Mouse (Mus musculus) cerebellum, adult 2 months (tissue): ENCODE data around the gene Syne3.

ENCODE experiments used
- CTCF ChIP-seq: fragments of 200-500 bp; IDR thresholded peaks from 2 replicates; pipeline ENCODE4 v1.5.1; 2011; ENCODE audit warnings: low read depth, mild to moderate bottlenecking, control low read depth, low read length, moderate library complexity, borderline replicate concordance; ENCODE audit not compliant: insufficient read depth
- POLR2A ChIP-seq: fragments of 200-500 bp; IDR thresholded peaks from 2 replicates; pipeline ENCODE4 v1.6.1; 2011; ENCODE audit warnings: low read length, control low read depth, borderline replicate concordance; ENCODE audit not compliant: insufficient read depth

DNA sequence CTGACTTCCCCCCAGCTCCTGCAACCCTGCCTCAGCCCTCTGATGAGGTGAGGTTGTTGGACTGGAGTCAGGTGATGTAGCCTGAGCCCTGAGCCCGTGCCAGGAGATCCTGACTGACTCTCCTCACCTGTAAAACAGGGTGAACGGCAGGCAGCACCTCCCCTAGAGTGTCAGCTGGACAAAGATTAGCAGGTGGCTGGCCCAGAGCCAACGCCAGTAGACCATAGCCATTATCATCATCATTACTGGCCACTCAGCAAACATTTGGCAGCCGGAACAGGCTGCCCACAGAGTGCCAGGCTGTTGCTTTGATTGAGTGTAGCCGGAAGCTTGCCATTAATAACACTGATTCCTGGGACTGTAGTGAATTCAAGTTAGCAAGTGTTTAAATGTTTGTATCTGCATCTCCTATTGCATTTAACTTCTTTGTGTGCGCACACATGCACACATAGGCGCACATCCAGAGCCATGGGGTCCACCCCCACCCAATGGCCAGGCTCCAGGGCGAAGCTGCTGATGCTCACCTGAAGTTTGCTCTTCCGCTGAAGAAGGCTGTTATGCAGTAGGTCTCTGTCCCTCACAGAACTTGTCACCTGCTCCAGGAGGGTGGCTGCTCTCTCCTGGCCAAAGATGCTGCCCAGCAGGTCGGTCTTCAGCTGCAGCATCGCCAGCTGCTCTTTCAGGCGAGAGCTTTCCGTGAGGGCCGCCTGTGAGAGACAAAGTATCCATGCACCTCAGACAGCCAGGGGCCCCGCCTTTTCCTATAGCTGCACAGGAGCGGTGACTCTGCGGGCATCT is 54.4 kb downstream of the Syne3 start:
- TF ChIP-seq CTCF = no peak
- no peak for TF ChIP-seq POLR2A
